Mouse (Mus musculus): ENCODE results near the gene Scnn1g. TPM values are rescaled to one million over a fixed set of nuclear protein-coding genes. Genes with fewer than 3 reads are reported as not detected.

Gene Scnn1g
- total RNA-seq, 2 experiments from 2014 or later, result not detected

DNA sequence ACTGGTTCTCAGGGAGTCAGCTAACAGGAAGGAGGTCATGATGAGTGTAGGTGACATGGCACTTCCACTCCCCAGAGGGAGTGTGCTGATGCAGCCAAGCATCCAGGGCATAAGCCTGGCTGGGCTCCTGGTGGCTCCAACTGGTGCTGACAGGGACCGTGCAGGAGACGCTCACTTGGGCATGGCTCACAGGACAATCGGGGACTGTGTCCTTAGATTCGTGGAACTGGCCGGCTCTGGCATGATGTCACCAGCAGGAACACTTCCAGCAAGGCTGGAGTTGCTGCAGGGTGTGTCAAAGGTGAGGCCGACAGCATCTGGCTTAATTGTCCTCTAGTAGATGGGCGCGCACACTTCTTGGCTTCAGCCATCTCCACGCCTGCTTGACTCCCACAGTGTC, 34.7 kb downstream of the Scnn1g start:
- no peak for DNase-seq (ENCODE audit: low spot score in 2 of 2)

DNA sequence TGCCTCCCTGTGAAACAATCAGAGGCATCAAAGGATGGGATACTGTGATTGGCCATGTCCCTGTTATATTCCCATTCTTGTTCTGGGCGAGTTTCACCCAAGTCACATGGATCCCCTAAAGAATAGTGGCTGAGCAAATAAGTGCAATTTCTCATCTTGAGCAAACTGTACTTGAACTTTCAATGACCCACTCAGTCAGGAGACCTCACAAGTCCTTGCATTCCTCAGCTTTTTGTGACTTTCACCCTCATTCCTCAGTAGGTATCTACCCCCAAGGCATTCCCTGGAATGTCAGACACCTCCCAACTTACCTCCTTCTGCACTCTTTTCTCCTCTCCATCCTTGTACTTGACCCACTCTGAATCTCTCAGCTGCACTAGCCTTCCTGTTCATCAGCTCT, 44.3 kb downstream of the Scnn1g start:
- DNase-seq (ENCODE audit: low spot score in 2 of 2), result no peak

DNA sequence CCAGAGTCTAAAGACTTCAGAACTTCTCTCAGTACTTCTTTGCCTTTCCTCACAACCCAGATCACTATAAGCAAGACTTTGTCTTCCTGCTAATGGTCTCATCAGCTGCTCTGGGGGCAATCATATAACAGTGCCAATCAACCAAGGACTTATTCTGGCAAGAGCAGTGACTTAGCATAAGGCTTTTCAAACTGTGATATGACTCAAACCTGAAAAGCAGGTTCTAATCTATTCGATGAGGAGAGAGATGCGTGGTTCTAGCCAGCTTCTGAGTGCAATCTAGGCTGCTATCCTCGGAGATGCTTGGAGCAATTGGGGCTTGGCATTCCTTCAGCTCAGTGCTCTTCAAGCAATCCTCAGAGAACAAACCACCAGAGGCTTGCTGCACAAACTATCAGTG, 44.7 kb downstream of the Scnn1g start:
- DNase-seq (ENCODE audit: low spot score in 2 of 2), result no peak

DNA sequence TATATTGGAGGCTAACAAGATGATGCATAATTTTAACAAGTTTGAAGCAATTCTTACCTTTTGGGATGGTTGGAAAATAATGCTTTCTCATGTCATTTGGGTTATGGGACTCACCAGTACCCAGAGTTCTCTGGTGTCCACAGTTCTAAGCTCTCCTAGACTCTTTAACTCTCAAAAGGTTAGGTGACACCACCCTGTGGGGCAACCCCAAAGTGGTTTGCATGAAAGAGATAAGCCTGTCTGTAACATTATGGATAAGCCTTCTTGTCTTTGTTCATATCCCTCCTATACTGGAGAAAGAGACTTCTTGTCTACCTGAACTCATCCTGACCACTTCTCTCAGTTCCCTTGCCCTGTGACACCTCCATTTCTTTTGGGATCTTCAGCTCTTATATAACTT, 45.1 kb downstream of the Scnn1g start:
- DNase-seq (ENCODE audit: low spot score in 2 of 2), result no peak

DNA sequence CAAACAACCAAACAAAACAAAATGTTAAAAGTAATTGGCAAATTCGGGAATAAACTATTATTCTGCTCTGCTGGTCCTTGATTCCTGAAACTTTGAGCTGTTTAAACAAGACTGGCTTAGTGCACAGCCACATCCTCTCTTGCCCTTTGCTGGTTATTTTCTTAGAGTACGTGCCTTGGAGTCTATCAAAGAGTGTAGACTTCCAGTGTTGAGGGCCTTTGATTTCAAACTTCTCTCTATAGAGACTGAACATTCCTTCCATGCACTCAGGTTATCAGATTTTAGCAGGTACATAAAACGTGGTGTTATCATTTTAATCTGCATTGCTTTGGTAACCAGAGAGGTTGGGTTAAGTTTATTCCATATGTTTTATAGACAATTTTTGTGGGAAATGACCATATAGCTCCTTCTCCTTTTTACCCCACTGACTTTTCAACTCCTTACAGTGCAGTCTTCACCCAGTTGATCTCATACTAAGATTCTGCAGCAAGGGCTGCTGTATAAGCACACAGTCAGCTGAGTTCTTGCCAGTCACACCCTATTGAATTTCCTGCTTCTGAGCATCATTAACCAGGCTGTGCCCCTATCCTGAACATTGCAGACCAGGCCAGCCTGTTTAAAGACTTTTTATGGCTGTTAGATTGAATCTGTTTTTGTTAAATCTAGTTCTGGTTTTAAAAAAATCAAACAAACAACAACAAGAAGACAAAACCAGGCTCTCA, 48.1 kb downstream of the Scnn1g start:
- DNase-seq (ENCODE audit: low spot score in 2 of 2), result no peak

DNA sequence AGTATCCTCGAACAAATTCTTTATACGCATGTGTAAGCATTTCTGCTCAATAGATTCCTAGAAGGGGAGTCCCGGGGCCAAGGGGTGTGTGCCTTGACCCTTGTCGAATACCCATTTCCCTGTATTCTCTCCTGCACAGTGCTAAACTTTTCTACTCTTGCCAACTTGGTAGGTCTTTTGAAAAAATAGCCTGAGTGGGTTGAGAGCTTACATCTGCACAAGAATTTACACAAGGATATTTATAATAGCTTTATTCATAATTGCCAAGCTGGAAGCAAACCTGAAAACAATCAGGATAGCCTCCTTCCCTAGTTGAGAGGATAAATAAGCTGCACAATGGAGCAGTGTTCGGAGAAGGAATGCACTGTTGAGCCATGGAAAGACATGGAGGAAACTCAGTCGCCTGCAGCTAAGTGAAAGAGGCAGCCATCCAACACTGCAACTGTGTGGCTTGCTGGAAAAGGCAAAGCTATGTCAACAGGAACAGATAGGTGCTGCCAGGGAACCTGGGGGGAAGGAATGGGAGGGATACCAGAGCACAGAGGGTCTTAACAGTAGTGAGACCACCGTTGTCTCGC, 51.5 kb downstream of the Scnn1g start:
- DNase-seq (ENCODE audit: low spot score in 2 of 2), result no peak

DNA sequence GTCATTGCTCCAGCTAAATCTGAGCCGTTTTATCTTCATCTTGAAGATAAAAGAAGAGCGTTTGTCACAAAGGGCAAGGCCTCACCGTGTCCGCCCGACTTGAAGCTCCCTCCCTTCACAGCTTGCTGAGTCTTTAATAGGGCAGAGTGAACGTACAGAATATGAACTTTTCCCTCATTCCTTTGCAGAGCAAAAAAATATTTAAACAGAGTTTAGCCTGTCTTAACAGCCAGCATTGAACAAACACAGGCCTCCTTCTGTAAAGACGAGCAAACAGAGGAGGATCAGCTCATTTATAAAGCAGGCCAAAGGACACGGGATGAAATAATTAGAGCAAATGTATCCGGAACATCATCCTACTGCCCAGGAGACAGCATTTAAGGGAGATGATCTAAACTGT, 63.5 kb downstream of the Scnn1g start:
- no peak for DNase-seq (ENCODE audit: low spot score in 2 of 2)

DNA sequence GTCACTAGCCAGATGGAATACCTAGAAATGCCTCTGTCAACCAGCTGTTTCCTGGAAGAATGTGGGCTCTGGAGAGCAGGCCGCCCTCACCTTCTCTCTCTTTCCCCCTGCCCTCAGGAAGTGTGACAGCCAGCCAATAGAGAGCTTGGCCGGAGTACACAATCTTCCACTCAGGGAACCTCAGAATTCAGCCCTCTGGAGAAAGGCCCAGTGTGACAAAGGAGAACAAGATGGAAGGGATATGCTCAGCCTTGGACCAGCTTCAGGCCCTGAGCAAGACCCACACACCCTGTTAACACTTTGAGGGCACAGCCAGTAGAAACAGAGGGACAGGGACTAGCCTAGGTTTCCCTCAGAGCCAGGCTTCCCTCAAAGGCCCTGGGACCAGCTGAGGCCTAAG, 68.2 kb downstream of the Scnn1g start:
- DNase-seq (ENCODE audit: low spot score in 2 of 2), result no peak

DNA sequence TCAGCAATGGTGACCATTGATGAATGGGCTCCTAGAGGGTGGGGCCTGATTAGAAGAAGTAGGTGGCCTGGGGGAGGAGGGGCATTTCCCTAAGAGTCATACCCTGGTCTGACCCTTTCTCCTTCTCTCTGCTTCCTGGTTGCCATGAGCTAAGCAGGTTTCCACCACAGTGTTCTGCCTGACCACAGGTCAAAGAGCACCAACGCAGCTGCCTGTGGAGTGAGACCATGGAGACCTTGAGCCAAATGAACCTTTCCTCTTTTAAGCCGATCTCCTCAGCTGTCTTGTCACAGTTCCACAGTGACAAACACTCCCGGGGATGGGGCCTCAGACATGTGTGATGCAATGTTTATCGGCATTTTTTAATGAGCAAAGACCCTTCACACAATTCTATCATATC, 68.7 kb downstream of the Scnn1g start:
- DNase-seq (ENCODE audit: low spot score in 2 of 2), result no peak

DNA sequence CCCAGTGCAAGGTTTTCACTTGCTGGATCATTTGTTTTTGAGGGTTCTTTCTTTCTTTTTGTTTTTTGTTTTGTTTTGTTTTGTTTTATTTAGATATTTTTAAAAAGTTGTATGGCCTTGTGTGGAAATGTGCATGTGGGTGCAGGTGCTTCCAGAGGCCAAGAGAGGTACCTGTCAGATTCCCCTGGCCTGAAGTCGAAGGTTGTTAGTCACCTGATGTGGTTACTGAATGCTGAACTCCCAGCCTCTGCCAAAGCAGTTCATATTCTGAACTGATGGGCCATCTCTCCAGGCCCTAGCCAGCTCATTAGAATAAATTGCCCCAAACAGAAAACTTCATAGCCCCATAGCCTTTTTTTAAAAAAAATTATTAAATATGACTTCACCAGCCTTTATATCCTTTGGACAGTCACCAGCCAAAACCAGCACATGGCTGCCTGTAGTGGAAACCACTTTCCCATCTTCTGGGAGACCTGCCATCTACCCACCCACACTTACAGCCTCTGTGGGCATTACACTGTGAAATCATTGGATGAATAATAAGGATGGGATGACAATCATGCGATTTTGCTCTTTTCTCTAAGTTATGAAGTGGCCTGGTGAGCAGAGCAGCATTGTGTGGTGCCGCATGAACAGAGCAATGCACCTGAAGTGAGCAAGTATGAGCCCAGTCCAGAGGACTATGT, 71.7 kb downstream of the Scnn1g start:
- DNase-seq (ENCODE audit: low spot score in 2 of 2), result no peak

DNA sequence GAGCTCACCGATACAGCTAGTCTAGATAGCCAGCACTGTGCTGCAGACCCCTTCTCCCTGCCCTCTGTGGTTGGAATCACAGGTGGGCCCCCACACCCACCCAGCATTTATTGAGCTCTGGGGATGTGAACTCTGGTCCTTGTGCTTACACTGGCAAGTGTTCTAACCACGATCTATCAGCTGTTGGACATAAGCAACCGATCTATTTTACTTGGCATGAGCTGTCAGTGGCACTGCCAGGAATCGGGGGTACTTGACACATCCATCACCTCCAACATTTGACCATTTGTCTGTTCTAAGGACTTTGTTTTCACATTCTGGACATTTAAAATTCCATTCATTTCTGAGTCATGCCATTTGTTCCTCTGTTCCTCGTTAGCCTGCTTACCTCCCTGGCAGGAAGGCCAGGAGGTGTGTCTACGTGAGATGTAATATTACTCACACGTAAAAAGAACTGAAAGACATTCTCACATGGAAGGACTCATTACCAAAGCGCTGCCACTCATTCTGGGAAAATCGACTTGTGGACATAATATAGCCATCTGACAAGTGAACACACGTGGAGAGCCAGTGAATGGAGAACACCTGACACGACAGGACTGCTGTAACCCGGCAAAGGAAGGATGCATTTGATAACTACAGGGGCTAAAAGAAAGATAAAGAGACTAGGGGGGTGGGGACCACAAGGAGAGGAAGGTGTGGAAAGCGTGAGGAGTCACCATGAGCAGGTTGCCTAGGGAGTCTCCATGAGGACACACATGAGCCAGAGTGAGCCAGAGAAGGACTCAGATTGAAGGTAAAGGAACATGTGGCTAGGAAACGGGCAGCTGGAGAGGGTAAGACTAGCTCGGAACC, 73.7 kb downstream of the Scnn1g start:
- DNase-seq (ENCODE audit: low spot score in 2 of 2), result no peak

Other genes starting within 250 kb of the Scnn1g start
- 1 to 10 TPM; 7.2 TPM for gene Usp31, start 27.2 kb upstream of the Scnn1g start, total RNA-seq (2021)
- not detected for gene Scnn1b, start 130.6 kb downstream of the Scnn1g start, total RNA-seq (2021)
- gene Cog7, start 247.2 kb downstream of the Scnn1g start, total RNA-seq (2021), result 10 to 100 TPM; 12.2 to 14.0 TPM

Measured in gastrocnemius, postnatal 4 days (tissue).